Mouse (Mus musculus) ES-E14 (cell line): ENCODE measurements around the gene Ndufb8. TPM values are rescaled to one million over a fixed set of nuclear protein-coding genes. Genes with fewer than 3 reads are reported as not detected.

ENCODE experiments used
- DNase-seq: peaks from one replicate; pipeline ENCODE4 v3.0.0-alpha.2; 2013; ENCODE audit warnings: low read depth, low spot score
- H3K27ac ChIP-seq: 2 replicates; pipeline ENCODE4 v1.5.1; 2012; ENCODE audit warnings: low read depth, mild to moderate bottlenecking, low read length, moderate library complexity, mixed read lengths; ENCODE audit not compliant: poor library complexity, insufficient read depth, severe bottlenecking
- H3K36me3 ChIP-seq: 2 replicates; pipeline ENCODE4 v1.6.1; 2012; ENCODE audit warnings: mild to moderate bottlenecking, low read length, moderate library complexity, mixed read lengths; ENCODE audit not compliant: control insufficient read depth, poor library complexity, insufficient read depth, severe bottlenecking
- H3K4me1 ChIP-seq, 2 experiments: fragments of 150-350 bp in 1 of 2; sonication (generic) in 1 of 2; 2 replicates each; pipeline ENCODE4 v1.6.1; 2012; ENCODE audit warnings: low read length in 2 of 2, mild to moderate bottlenecking in 1 of 2, mixed read lengths in 1 of 2; ENCODE audit not compliant: control insufficient read depth in 2 of 2, insufficient read depth in 2 of 2, poor library complexity in 1 of 2
- H3K4me3 ChIP-seq, 2 experiments: fragments of 150-350 bp in 1 of 2; sonication (generic) in 1 of 2; 2 replicates each; pipeline ENCODE4 v1.5.1; 2012; ENCODE audit warnings: low read length in 2 of 2, low read depth in 1 of 2, mild to moderate bottlenecking in 1 of 2, mixed read lengths in 1 of 2; ENCODE audit not compliant: insufficient read depth in 1 of 2, poor library complexity in 1 of 2, severe bottlenecking in 1 of 2
- H3K9ac ChIP-seq: 2 replicates; pipeline ENCODE4 v1.6.1; 2012; ENCODE audit warnings: low read depth, mild to moderate bottlenecking, low read length, mixed read lengths; ENCODE audit not compliant: poor library complexity, insufficient read depth, severe bottlenecking
- H3K9me3 ChIP-seq: fragments of 150-350 bp; sonication (generic); 2 replicates; pipeline ENCODE4 v1.6.1; 2012; ENCODE audit warnings: low read depth, mild to moderate bottlenecking, low read length; ENCODE audit not compliant: control insufficient read depth, insufficient read depth
- CHD2 ChIP-seq: IDR thresholded peaks from 2 replicates; pipeline ENCODE4 v1.6.1; 2014; ENCODE audit warnings: mild to moderate bottlenecking, low read depth, low read length, inconsistent platforms
- HCFC1 ChIP-seq: IDR thresholded peaks from 2 replicates; pipeline ENCODE4 v1.6.1; 2012; ENCODE audit warnings: low read length, inconsistent platforms, borderline replicate concordance; ENCODE audit not compliant: insufficient read depth
- MAFK ChIP-seq: IDR thresholded peaks from 2 replicates; pipeline ENCODE4 v1.6.1; 2014; ENCODE audit warnings: mild to moderate bottlenecking, low read depth, low read length, inconsistent platforms; ENCODE audit not compliant: insufficient read depth
- ZC3H11A ChIP-seq: IDR thresholded peaks from 2 replicates; pipeline ENCODE4 v1.6.1; 2012; ENCODE audit warnings: low read depth, mild to moderate bottlenecking, inconsistent platforms, low read length, borderline replicate concordance
- ZNF384 ChIP-seq: IDR thresholded peaks from 2 replicates; pipeline ENCODE4 v1.6.1; 2012; ENCODE audit warnings: low read depth, low read length, inconsistent platforms
- in situ Hi-C, 2 experiments: fragments of 600-800 bp; cut with MboI; formaldehyde crosslinking; loops; one replicate each; pipeline ENCODE4 v1.15.1; 2025; ENCODE audit warnings: low sequenced_read_pairs in 2 of 2, inconsistent platforms in 1 of 2; ENCODE audit not compliant: unreplicated experiment in 2 of 2
- total RNA-seq: library from RNA; depleted of rRNA; stranded (reverse); fragments of 300-350 nt; gene quantifications from 2 replicates; pipeline ENCODE4 v1.2.3, GENCODE M21; 2012

Gene Ndufb8
- total RNA-seq, 1 experiment: 431 TPM

- in situ Hi-C loops: no loop called here
Measured at GRCm38 (mm10) chr19:44554490-44554860, 765 bp downstream of the Ndufb8 start.

GRCm38 (mm10) chr19:44553286-44553685 is 2.0 kb downstream of the Ndufb8 start:
- H3K36me3 ChIP-seq: peaks cover 31% of the 10 kb centered on the region

More at GRCm38 (mm10) chr19:44554490-44554860, 765 bp downstream of the Ndufb8 start:
- Histone ChIP-seq H3K9ac (peak overlapping the region; percentile 97), H3K36me3 (peaks cover 31% of the 10 kb centered on the region), H3K9me3 (no peaks in the 10 kb centered on the region), H3K27ac (no peak overlapping the region), H3K4me1 (peaks cover 0 to 4% of the 10 kb centered on the region in 2 experiments; a peak in 1 of 4 replicates), H3K4me3 (peak overlapping the region; percentile 89 to 100)
- DNase-seq: no peak
- TF ChIP-seq HCFC1 (no peak), ZC3H11A (no peak), CHD2 (no peak), MAFK (no peak), ZNF384 (no peak)

GRCm38 (mm10) chr19:44552731-44553130 is 2.5 kb downstream of the Ndufb8 start, which contains the start of gene Gm20538:
Gene Gm20538 (minus strand): TSS chr19:44552831.
- Histone ChIP-seq H3K36me3 (peaks cover 31% of the 10 kb centered on the region), H3K9me3 (no peaks in the 10 kb centered on the region), H3K4me3 (no peak within 1 kb of the TSS), H3K27ac (no peak within 1 kb of the TSS), H3K4me1 (peaks cover 0 to 4% of the 10 kb centered on the region in 2 experiments; a peak in 1 of 4 replicates), H3K9ac (no peak within 1 kb of the TSS)
- no peak for DNase-seq
- no peak for TF ChIP-seq ZC3H11A
- no peak for TF ChIP-seq MAFK
- no peak for TF ChIP-seq ZNF384
- TF ChIP-seq HCFC1: no peak
- no peak for TF ChIP-seq CHD2
- in situ Hi-C loops: no loop called here

More at GRCm38 (mm10) chr19:44553286-44553685, 2.0 kb downstream of the Ndufb8 start:
- peaks cover 0 to 4% of the 10 kb centered on the region in 2 experiments; a peak in 1 of 4 replicates for H3K4me1 ChIP-seq
- H3K9me3 ChIP-seq: no peaks in the 10 kb centered on the region
- DNase-seq: no peak
- TF ChIP-seq MAFK: no peak
- TF ChIP-seq ZNF384: no peak
- no peak for TF ChIP-seq ZC3H11A
- no peak for TF ChIP-seq CHD2
- no peak for TF ChIP-seq HCFC1
- in situ Hi-C loops: no loop called here
- H3K4me3 ChIP-seq: no peak overlapping the region
- no peak overlapping the region for H3K27ac ChIP-seq
- no peak overlapping the region for H3K9ac ChIP-seq

GRCm38 (mm10) chr19:44545321-44546041 is 9.8 kb downstream of the Ndufb8 start, which contains the start of gene Sec31b:
Gene Sec31b (minus strand): TSS chr19:44545864.
- TF ChIP-seq MAFK: no peak
- TF ChIP-seq ZNF384: no peak
- TF ChIP-seq ZC3H11A: no peak
- TF ChIP-seq HCFC1: no peak
- no peak for TF ChIP-seq CHD2
- Histone ChIP-seq H3K36me3 (peaks cover 8% of the 10 kb centered on the region), H3K27ac (no peak within 1 kb of the TSS), H3K9me3 (no peaks in the 10 kb centered on the region), H3K4me3 (peak within 1 kb of the TSS; percentile 91 to 95), H3K4me1 (no peaks in the 10 kb centered on the region), H3K9ac (peak within 1 kb of the TSS; percentile 82)
- no peak for DNase-seq
- in situ Hi-C loops: no loop called here
